Mouse (Mus musculus) limb, embryonic 13.5 days (tissue): ENCODE data around the gene Rapgef5. TPM values are rescaled to one million over a fixed set of nuclear protein-coding genes. Genes with fewer than 3 reads are reported as not detected.

Source experiments
- ATAC-seq: fragments of 200-750 bp; cut with Nextera tagmentation; 2 replicates; pipeline ENCODE4 v1.8.0; 2017; ENCODE audit warnings: low read depth, moderate number of reproducible peaks, moderate TSS enrichment; ENCODE audit not compliant: low FRiP score
- H3K27ac ChIP-seq: fragments of 300-500 bp; sonication (generic); 2 replicates; pipeline ENCODE4 v1.5.1; 2015; ENCODE audit warnings: inconsistent platforms, mild to moderate bottlenecking, moderate library complexity
- H3K27me3 ChIP-seq: fragments of 300-500 bp; sonication (generic); 2 replicates; pipeline ENCODE4 v1.6.1; 2015; ENCODE audit warnings: mild to moderate bottlenecking, inconsistent platforms
- H3K36me3 ChIP-seq: fragments of 300-500 bp; sonication (generic); 2 replicates; pipeline ENCODE4 v1.6.1; 2015; ENCODE audit warnings: inconsistent platforms, mild to moderate bottlenecking, moderate library complexity
- H3K4me1 ChIP-seq: fragments of 300-500 bp; sonication (generic); 2 replicates; pipeline ENCODE4 v1.6.1; 2015; ENCODE audit warnings: inconsistent platforms
- H3K4me2 ChIP-seq: fragments of 300-500 bp; sonication (generic); replicated peaks from 2 replicates; pipeline ENCODE4 v1.6.1; 2015; ENCODE audit warnings: inconsistent platforms, mild to moderate bottlenecking, moderate library complexity
- H3K4me3 ChIP-seq: fragments of 300-500 bp; sonication (generic); 2 replicates; pipeline ENCODE4 v1.5.1; 2015; ENCODE audit warnings: moderate library complexity, mild to moderate bottlenecking, inconsistent platforms
- H3K9ac ChIP-seq: fragments of 300-500 bp; sonication (generic); 2 replicates; pipeline ENCODE4 v1.6.1; 2015; ENCODE audit warnings: mild to moderate bottlenecking, inconsistent platforms
- H3K9me3 ChIP-seq: fragments of 300-500 bp; sonication (generic); 2 replicates; pipeline ENCODE4 v1.6.1; 2016; ENCODE audit warnings: inconsistent platforms
- WGBS: fragments of 180-500 bp; shearing (Covaris S2); methylation state at CpG from one replicate; pipeline ENCODE4 v1.1.7; 2015; 5-methylcytosine and 5-hydroxymethylcytosine counted together
- polyA plus RNA-seq: library from polyadenylated mRNA; unstranded; fragments of >200 nt; fragmentation: Nextera tagmentation; extraction: Ambion mirVana; gene quantifications from 2 replicates; pipeline ENCODE4 v1.2.1, GENCODE M21; 2015

Gene Rapgef5
- polyA plus RNA-seq, 1 experiment from 2014 or later: 7.6 TPM

DNA sequence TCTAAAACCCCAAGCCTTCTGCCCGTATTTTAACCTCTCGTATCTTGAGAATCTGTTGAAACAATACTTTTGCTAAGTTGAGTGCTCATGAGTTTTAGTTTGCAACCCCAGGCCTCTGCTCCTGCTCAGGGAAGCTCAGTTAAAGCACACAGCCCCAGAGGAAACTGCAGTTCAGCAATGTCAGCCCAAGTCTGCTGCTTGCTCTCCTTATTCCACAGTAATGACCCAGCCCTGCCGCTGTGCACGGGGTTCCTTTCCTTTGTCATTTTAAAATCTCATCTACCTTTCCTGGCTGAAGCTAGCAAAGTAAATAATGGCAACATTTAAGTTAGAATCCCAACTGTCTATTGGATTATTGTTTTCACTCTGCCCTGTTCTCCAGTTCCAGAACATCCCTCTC lies 144.1 kb downstream of the Rapgef5 start:
- WGBS: 51% methylated on average over 4 of the region's 4 CpGs
- no peak for ATAC-seq
- Histone ChIP-seq H3K27ac (no peak overlapping the region), H3K4me1 (no peaks in the 10 kb centered on the region), H3K9ac (no peak overlapping the region), H3K4me2 (no peak overlapping the region), H3K4me3 (no peak overlapping the region), H3K36me3 (no peaks in the 10 kb centered on the region), H3K27me3 (peaks cover 21% of the 10 kb centered on the region), H3K9me3 (no peaks in the 10 kb centered on the region)

DNA sequence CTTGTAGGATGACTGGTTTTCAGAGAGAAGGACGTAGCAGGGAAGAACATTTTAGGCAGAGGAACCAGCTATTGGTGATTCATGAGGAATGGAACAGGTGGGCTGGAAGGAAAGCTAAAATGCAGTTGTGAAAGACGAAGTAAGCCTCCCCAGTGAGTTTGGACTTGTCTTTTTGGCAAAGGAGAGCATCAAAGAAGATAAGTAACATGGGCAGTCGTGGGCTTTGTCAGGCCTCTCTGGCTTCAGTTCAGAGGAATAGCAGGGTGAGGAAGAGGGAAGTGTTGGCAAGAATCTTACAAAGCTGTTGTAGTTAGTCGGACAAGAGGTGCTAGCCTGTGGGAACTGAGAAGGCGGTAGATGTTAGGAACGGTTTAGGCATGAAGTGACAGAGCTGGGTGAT lies 145.6 kb downstream of the Rapgef5 start:
- H3K27ac ChIP-seq: no peak overlapping the region
- H3K4me3 ChIP-seq: no peak overlapping the region
- no peak for ATAC-seq
- H3K36me3 ChIP-seq: no peaks in the 10 kb centered on the region
- H3K4me2 ChIP-seq: no peak overlapping the region
- H3K9me3 ChIP-seq: no peaks in the 10 kb centered on the region
- 87% methylated on average over 6 of the region's 6 CpGs for WGBS
- no peak overlapping the region for H3K9ac ChIP-seq
- peaks cover 30% of the 10 kb centered on the region for H3K27me3 ChIP-seq
- H3K4me1 ChIP-seq: no peaks in the 10 kb centered on the region

DNA sequence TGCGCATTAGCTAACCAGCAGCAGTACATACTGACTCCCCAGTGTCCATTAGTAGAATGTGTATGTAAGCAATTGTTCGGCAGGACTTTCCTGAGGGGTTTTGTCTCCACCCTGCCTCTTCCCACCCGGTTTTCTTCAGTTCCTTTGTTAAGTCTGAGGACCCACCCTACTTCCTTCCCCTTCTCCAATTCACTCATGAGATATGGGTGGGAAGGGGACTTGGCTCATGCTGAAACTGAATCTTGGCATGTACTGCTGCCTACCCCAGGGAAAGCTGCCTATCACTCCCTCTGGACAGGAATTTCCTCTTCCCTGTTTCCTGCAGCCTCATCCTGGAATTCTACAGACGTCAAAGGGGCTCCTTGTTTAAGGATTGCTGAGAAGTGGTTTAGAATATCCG lies 147.4 kb downstream of the Rapgef5 start:
- H3K4me3 ChIP-seq: no peak overlapping the region

DNA sequence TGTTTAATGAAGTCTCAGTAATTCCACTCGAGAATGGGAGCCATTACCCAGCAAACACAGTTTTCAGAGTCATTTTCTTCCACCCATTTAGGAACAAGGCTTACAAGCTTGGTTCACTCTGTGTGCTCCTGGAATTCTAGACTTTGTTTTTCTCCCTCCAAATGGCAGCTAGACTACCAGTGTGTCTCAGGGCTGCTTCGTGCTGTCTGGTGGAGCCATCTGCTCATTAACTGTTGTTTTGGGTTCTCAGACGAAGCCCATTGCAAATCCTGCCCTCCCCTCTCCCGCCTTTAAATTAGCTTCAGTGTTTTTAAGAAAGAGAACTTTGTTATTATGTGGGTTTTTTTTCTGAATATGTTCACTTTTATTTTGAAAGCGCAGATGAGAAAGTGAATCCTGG lies 148.4 kb downstream of the Rapgef5 start:
- H3K27ac ChIP-seq: no peak overlapping the region
- peaks cover 34% of the 10 kb centered on the region for H3K27me3 ChIP-seq
- no peak for ATAC-seq
- no peak overlapping the region for H3K4me3 ChIP-seq
- no peak overlapping the region for H3K9ac ChIP-seq
- WGBS: 64% methylated on average over 5 of the region's 5 CpGs
- no peaks in the 10 kb centered on the region for H3K36me3 ChIP-seq
- no peak overlapping the region for H3K4me2 ChIP-seq
- peaks cover 17% of the 10 kb centered on the region for H3K4me1 ChIP-seq
- H3K9me3 ChIP-seq: no peaks in the 10 kb centered on the region

More for the DNA sequence above, 147.4 kb downstream of the Rapgef5 start:
- no peak overlapping the region for H3K27ac ChIP-seq
- H3K4me1 ChIP-seq: peaks cover 10% of the 10 kb centered on the region
- peaks cover 30% of the 10 kb centered on the region for H3K27me3 ChIP-seq
- no peaks in the 10 kb centered on the region for H3K36me3 ChIP-seq
- no peak for ATAC-seq
- WGBS: 69% methylated on average over 5 of the region's 5 CpGs
- no peaks in the 10 kb centered on the region for H3K9me3 ChIP-seq
- no peak overlapping the region for H3K4me2 ChIP-seq
- no peak overlapping the region for H3K9ac ChIP-seq

DNA sequence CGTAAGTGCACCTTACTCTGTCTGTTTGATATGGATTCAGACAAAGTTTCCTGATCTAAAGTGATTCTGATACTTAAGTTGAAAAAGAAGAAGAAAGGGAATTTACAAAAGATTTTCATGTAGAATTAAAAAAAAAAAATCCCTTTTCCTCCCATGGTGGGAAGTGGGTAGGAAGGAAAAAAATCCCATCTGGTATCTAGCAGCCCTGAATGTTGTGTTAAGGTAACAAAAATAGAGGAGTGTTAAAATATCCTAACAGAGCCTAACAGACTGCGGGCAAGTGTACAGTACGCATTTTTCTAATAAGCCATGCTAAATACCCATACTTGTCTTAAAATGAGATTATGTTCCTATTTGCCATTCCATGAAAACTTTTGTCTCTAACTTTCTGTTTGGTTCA lies 150.1 kb downstream of the Rapgef5 start:
- ATAC-seq: no peak
- 93% methylated on average over 3 of the region's 3 CpGs for WGBS
- H3K9ac ChIP-seq: no peak overlapping the region

DNA sequence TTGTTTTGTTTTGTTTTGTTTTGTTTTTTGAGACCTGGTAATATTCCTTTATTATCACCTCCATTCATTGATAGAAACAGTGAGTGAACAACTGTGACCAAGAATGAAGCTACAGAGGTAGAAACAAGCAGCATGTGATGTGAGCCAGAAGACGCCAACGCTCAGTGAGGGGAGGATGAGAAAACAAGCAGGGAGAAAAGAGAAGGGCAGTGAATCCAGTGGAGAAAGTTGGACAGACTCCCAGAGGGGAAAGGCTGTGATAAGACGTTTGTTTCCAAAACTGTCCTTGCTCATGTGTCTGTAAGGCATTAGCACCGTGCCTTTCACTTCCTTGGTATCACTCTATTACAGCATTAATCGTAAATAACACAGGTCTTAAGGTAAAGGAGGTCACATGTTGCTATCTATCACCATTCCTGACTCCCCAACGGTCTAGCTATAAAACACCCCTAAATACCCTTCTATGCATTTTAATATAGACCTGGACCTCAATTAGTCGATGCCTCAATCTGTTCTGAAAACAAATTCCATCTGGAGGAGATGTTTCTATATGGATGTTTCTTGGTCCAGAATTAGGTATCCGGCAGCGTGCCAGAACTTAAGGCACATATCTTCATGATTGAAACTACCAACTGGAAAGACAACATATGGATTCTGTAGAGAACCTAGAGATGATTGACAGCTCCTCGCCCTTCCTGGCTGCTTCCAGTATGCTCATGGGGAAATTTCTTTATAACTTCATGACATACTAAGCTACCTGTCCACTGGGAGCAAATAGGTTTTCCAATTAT lies 153.5 kb downstream of the Rapgef5 start:
- no peak overlapping the region for H3K27ac ChIP-seq
- 68% methylated on average over 10 of the region's 10 CpGs for WGBS
- H3K27me3 ChIP-seq: peaks cover 27% of the 10 kb centered on the region
- no peak overlapping the region for H3K4me3 ChIP-seq
- no peak overlapping the region for H3K4me2 ChIP-seq
- peaks cover 17% of the 10 kb centered on the region for H3K4me1 ChIP-seq
- no peaks in the 10 kb centered on the region for H3K36me3 ChIP-seq
- ATAC-seq: no peak
- no peak overlapping the region for H3K9ac ChIP-seq
- H3K9me3 ChIP-seq: no peaks in the 10 kb centered on the region

More for the DNA sequence above, 150.1 kb downstream of the Rapgef5 start:
- Histone ChIP-seq H3K27ac (no peak overlapping the region), H3K4me3 (no peak overlapping the region), H3K9me3 (no peaks in the 10 kb centered on the region), H3K27me3 (peaks cover 42% of the 10 kb centered on the region), H3K4me1 (peaks cover 17% of the 10 kb centered on the region), H3K36me3 (no peaks in the 10 kb centered on the region), H3K4me2 (no peak overlapping the region)

DNA sequence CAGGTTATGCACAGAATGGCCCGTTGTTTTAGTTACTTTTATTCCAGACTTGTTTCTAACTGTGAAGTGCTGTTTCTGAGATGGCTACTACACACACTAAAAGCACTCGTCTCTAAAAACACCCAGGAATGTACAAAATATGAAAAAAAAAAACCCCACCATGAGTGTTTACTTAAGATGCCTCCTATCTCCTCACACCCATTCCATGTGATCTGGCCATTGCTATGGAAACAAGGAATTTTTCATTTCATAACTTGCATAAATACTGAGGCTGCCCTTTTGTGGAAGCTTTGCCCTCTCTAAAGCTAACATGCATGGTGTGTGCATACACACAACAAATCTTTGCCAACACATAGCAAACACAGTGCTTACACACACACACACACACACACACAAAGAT lies 156.9 kb downstream of the Rapgef5 start:
- H3K27me3 ChIP-seq: peaks cover 15% of the 10 kb centered on the region
- H3K4me2 ChIP-seq: no peak overlapping the region
- no peak overlapping the region for H3K4me3 ChIP-seq
- no peaks in the 10 kb centered on the region for H3K9me3 ChIP-seq
- 69% methylated on average over 2 of the region's 2 CpGs for WGBS
- H3K4me1 ChIP-seq: peaks cover 11% of the 10 kb centered on the region
- no peak for ATAC-seq
- H3K36me3 ChIP-seq: no peaks in the 10 kb centered on the region
- no peak overlapping the region for H3K27ac ChIP-seq
- H3K9ac ChIP-seq: no peak overlapping the region

DNA sequence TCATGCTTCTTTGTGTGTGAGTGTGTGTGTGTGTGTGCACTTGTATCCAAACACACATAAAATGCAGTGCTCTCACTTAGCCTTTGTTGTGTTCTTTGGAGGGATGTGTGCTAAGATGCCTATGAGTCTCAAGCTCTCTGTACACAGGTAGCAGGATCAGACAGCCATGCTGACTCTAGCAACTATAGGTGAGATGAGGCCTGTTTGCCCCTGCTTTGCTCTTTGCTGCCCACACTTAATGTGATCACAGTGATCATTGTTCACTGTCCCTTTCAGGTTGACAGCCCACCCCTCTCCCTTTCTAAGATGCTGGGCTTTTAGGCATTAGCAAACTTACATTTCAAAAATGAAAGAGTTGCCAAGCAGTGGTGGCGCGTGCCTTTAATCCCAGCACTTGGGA lies 158.2 kb downstream of the Rapgef5 start:
- Histone ChIP-seq H3K9me3 (no peaks in the 10 kb centered on the region), H3K9ac (no peak overlapping the region), H3K36me3 (no peaks in the 10 kb centered on the region), H3K4me1 (no peaks in the 10 kb centered on the region), H3K4me3 (no peak overlapping the region), H3K4me2 (no peak overlapping the region), H3K27me3 (peaks cover 12% of the 10 kb centered on the region), H3K27ac (no peak overlapping the region)
- ATAC-seq: no peak
- WGBS: 93% methylated on average over 2 of the region's 2 CpGs

DNA sequence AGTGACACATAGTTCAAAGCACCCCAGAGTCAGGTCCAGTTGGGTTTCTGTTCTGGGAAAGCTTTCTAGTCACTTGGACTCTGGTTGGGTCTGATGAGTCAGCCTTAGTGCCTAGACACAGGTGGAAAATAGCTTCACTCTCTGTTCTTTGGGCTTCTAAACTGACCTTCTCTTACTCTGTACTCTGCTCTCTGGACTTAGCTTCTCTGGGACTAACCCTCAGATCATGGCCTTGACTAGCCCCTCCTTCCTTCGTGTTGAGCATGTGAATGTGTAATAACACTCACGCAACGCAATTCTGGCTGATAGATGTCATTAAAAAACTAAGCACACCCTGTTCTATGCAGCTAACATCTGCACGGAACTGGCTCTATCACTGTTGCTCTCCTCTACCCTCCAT lies 160.0 kb downstream of the Rapgef5 start:
- H3K27ac ChIP-seq: no peak overlapping the region
- no peak for ATAC-seq
- no peaks in the 10 kb centered on the region for H3K36me3 ChIP-seq
- no peak overlapping the region for H3K4me3 ChIP-seq
- H3K4me2 ChIP-seq: no peak overlapping the region
- H3K9me3 ChIP-seq: no peaks in the 10 kb centered on the region
- WGBS: 88% methylated on average over 4 of the region's 4 CpGs
- H3K27me3 ChIP-seq: peaks cover 6% of the 10 kb centered on the region; the same call in 1 of the 2 replicates
- H3K9ac ChIP-seq: no peak overlapping the region
- H3K4me1 ChIP-seq: no peaks in the 10 kb centered on the region

DNA sequence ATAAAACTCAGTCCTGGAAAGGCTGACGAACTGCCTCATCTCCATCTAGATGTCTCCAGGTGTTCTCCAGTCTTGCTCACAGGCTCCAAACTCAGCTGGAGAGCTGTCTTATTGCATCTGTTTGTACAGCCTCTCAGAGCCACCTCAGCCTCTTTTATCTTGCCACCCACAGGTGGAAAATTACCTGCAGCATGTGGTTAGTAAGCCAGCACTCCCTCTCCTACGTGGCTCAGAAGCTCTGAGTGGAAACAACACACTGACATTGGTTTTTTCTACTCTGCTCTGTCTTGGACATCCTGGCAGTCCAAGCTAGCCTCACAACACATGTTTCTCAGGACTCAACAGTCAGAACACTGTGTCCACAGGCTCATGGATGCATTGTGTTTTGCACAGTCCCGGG lies 162.6 kb downstream of the Rapgef5 start:
- no peak overlapping the region for H3K4me2 ChIP-seq
- no peaks in the 10 kb centered on the region for H3K36me3 ChIP-seq
- ATAC-seq: no peak
- H3K27ac ChIP-seq: no peak overlapping the region
- no peaks in the 10 kb centered on the region for H3K4me1 ChIP-seq
- no peak overlapping the region for H3K9ac ChIP-seq
- no peak overlapping the region for H3K4me3 ChIP-seq
- 62% methylated on average over 3 of the region's 3 CpGs for WGBS
- H3K9me3 ChIP-seq: no peaks in the 10 kb centered on the region
- H3K27me3 ChIP-seq: peaks cover 20% of the 10 kb centered on the region; the same call in 1 of the 2 replicates

DNA sequence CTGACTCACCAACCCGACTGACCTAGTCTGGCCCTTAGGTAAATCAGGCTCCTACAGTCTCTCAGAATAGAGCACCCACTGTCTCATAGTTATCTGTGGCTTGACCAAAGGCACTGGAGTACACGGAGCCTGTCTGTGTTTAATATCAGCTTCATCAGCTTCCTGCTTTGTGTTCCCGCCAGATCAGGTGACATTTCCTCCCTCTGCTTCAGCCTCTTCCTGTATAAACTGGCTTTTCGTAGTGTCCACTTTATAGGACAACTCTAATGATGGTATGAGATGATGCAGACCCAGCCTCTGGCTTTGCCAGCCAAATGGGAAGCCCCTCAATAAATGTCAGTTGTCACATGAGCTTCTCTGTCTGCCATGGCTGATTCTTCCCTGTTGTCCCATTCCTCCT lies 163.5 kb downstream of the Rapgef5 start:
- WGBS: 60% methylated on average over 4 of the region's 4 CpGs
- Histone ChIP-seq H3K27me3 (peaks cover 22% of the 10 kb centered on the region), H3K4me1 (peaks cover 6% of the 10 kb centered on the region; the same call in 1 of the 2 replicates), H3K27ac (no peak overlapping the region), H3K4me2 (no peak overlapping the region), H3K9ac (no peak overlapping the region), H3K36me3 (no peaks in the 10 kb centered on the region), H3K9me3 (no peaks in the 10 kb centered on the region), H3K4me3 (no peak overlapping the region)
- ATAC-seq: no peak

DNA sequence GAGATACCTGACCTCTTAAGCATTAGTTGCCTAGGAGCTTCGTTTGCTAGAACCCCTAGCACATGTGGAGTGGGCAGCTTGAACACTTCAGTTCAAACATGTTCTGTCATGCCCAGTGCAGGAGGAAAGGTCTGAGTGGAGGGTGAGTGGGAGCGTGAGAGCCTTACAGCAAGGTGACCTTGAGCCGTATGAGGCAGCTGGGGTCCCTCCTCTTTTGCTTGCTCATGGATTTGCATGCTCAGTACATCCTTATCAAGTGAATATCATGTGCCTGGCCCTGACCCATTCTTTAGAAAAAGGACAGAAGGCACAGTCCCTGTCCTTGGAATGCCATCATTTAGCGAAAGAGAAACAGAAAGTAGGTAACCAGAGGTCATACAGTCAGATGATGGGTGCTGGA lies 165.0 kb downstream of the Rapgef5 start:
- no peaks in the 10 kb centered on the region for H3K9me3 ChIP-seq
- ATAC-seq: no peak
- no peak overlapping the region for H3K4me3 ChIP-seq
- WGBS: 83% methylated on average over 4 of the region's 4 CpGs
- H3K27ac ChIP-seq: no peak overlapping the region
- H3K36me3 ChIP-seq: no peaks in the 10 kb centered on the region
- H3K27me3 ChIP-seq: peaks cover 22% of the 10 kb centered on the region
- no peak overlapping the region for H3K9ac ChIP-seq
- H3K4me1 ChIP-seq: peaks cover 7% of the 10 kb centered on the region; the same call in 1 of the 2 replicates
- H3K4me2 ChIP-seq: no peak overlapping the region

DNA sequence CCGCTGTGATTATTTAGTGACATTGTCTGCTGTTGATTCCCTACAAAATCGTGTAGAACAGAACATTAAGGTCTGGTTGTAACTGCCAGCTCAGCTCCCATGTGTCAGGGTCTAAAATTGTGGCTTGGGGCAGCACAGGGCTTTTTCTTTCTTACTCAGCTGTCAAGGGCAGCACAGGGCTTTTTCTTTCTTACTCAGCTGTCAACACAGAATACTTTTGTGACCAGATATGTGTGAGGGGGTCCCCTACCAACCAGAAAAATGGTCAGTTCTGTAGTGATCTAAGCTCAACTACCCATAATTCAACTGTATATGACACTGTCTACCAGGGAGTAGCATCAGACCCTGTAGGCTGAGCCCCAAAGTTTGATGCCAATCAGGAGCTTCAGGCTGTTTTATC lies 167.1 kb downstream of the Rapgef5 start:
- no peak overlapping the region for H3K27ac ChIP-seq
- no peaks in the 10 kb centered on the region for H3K36me3 ChIP-seq
- no peak overlapping the region for H3K4me3 ChIP-seq
- ATAC-seq: no peak
- no peaks in the 10 kb centered on the region for H3K9me3 ChIP-seq
- no peak overlapping the region for H3K9ac ChIP-seq
- WGBS: 66% methylated on average over 2 of the region's 2 CpGs
- H3K4me2 ChIP-seq: no peak overlapping the region
- peaks cover 29% of the 10 kb centered on the region for H3K27me3 ChIP-seq
- H3K4me1 ChIP-seq: peaks cover 7% of the 10 kb centered on the region; the same call in 1 of the 2 replicates
